Mouse (Mus musculus) embryonic fibroblast, embryonic 13.5 days (primary cell): ENCODE measurements at regions not wholly inside any gene's neighbourhood (a gene's known extent, or its start where the extent isn't known, plus 50 kb on each side); places are given as distances from the start of the nearest gene placed in this dataset.

Source experiments
- CTCF ChIP-seq: IDR thresholded peaks from 2 replicates; pipeline ENCODE4 v1.5.1; 2011; ENCODE audit warnings: mild to moderate bottlenecking, control low read depth, low read length, moderate library complexity, borderline replicate concordance; ENCODE audit not compliant: insufficient read depth
- POLR2A ChIP-seq: IDR thresholded peaks from 2 replicates; pipeline ENCODE4 v1.6.1; 2011; ENCODE audit warnings: low read depth, mild to moderate bottlenecking, control low read depth, low read length, moderate library complexity

- TF ChIP-seq CTCF (no peak), POLR2A (no peak)
Measured at GRCm38 (mm10) chr6:134335711-134336110, 60.4 kb upstream of the Bcl2l14 start.
